Mouse (Mus musculus) c-Kit-positive CD71-positive TER-119-positive erythroid progenitor cells, embryonic 14.5 days (primary cell): ENCODE data around the gene Aff4.

Experiments used
- DNase-seq: peaks from one replicate; pipeline ENCODE4 v3.0.0-alpha.2; 2013; ENCODE audit warnings: low spot score

Gene Aff4

DNA sequence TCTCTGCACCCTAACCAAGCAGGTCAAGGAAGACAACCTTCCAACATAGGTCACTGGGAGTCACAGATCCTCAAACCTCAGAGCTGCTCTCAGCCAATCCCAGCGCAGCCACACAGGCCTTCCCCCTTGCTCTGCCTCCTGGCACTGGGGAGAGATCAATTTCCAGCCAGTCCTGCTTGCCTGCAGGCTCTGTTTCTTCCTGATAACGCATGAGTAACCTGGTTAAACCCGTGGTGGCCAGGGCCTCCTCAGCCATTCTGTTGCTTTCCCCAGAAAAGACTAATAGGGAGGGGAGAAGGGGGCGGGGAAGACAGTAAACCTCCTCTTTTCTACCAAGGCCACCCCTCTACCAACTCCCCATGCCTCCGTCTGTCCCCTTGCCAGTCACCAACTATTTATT is 111.1 kb downstream of the Aff4 start:
- DNase-seq, result no peak

- DNase-seq, result no peak
These were observed 113.2 kb downstream of the Aff4 start for GRCm38 (mm10) chr11:53463551-53464424.

- DNase-seq, result no peak
These were observed 115.8 kb downstream of the Aff4 start for GRCm38 (mm10) chr11:53466231-53466971.

- DNase-seq, result no peak
These were observed 118.8 kb downstream of the Aff4 start for GRCm38 (mm10) chr11:53469294-53469967.

GRCm38 (mm10) chr11:53469968-53470695 is 119.5 kb downstream of the Aff4 start, which contains the start of gene Gm9837:
Gene Gm9837 (minus strand): TSS chr11:53470479.
- DNase-seq, result peak; percentile 87
